Mouse (Mus musculus) mouse trophoblast stem cell (cell line): Measurements from ENCODE around the gene Pom121.

Experiments used
- in situ Hi-C, 2 experiments: fragments of 300-500 bp; cut with MseI, MboI; formaldehyde crosslinking; loops; 2 replicates in 1 of 2; 3 replicates in 1 of 2; pipeline ENCODE4 v1.15.1; 2025

Pom121 gene

GRCm38 (mm10) chr5:135394004-135394823 lies at the start of gene Pom121:
Gene Pom121, minus strand, starts transcription at chr5:135394546.
- in situ Hi-C loops = no loop called here

DNA sequence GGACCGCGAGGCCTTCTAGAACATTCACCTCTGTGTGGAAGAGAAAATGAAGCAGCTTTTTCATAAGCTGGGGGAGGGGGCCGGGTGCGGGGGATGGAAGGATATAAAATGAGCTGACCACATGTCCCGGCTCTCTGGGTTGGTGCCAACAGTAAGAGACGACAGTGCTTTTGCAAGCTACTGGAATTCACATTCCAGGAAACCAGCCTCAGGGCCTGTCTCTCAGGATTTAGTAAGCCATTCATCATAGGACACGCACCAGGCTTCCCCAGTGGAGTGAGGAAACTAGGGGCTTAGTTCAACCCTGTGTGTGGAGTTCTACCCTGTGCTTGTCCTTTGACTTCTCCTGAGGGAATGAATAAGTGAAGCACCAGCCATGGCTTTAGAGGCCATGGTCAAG lies 48.1 kb upstream of the Pom121 start:
- in situ Hi-C loops = no loop called here

GRCm38 (mm10) chr5:135435039-135435438 lies 40.7 kb upstream of the Pom121 start:
- in situ Hi-C loops = no loop called here

GRCm38 (mm10) chr5:135433861-135434260 lies 39.5 kb upstream of the Pom121 start:
- in situ Hi-C loops = no loop called here

DNA sequence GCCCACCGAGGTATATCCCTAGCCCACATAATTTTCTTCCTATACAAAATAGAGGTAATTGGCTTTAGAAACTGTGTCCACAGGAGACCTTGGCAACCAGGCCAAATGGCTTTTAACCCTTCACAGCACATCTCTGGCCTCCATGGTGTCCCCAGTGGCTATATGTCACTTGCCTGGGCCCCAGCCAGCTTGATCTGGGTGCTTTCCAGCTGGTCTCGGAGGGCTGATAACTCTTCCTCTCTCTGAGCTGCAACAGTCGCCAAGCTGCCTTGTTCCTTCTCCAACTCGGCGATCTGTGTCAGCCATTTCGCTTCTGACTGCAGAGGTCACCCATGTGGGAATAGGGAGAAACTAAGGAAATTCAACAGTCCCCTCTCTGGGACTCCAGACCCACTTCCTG lies 36.8 kb upstream of the Pom121 start:
- in situ Hi-C loops = no loop called here

DNA sequence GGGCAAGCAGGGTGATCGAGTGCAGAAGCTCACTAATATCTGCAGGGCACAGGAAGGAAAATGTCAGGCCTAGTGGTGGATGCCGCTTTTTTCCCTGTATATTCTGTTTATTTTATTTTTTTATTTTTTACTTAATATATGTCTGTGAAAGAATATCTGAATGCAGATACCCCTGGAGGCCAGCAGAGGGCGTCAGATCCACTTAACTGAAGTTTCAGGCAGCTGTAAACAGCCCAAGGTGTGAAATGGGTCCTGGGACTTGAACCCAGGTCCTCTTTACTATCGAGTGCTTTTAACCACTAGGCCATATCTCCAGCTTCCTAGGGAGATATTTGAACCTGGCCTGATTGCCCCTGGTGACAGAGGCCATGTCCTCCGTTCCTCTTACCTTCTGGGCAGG lies 34.4 kb upstream of the Pom121 start:
- in situ Hi-C loops = no loop called here

DNA sequence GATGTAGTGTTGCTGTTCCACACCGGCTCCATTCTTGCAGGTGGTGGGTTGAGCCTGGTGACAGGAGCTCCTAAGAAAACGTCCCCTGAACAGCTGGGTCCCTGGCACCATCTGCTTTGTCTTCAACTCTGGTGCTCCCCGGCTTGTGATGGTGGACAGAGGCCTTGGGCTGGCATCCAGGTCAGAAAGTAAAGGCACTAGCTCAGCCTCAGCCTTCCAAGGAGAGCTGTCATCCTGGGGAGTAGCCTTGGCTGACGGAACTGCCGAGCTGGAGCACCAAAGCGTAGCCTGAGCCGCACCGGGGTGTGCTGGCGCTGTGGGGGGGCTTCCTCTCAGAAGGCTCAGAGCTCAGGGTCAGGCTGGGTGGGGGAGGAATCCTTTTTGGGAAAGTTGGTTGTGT lies 15.9 kb upstream of the Pom121 start:
- in situ Hi-C loops = no loop called here

GRCm38 (mm10) chr5:135408114-135408513 lies 13.8 kb upstream of the Pom121 start:
- in situ Hi-C loops = no loop called here

DNA sequence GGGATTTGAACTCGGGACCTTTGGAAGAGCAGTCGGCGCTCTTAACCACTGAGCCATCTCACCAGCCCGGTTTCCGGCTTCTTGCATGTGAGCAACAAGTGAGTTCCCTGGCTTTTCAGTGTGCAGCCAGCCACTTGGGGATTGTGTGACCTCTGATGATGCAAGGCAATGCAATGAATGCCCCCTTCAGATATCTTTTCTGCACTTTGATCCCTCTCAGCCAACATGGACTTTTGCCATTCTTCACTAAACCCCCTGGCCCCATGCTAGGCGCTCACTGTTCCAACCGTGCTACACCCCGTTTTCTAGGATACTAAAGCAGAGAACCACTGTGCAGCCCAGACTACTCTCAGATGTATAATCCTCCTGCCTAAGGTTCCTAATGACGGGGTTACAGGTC lies 11.1 kb upstream of the Pom121 start:
- in situ Hi-C loops = no loop called here

DNA sequence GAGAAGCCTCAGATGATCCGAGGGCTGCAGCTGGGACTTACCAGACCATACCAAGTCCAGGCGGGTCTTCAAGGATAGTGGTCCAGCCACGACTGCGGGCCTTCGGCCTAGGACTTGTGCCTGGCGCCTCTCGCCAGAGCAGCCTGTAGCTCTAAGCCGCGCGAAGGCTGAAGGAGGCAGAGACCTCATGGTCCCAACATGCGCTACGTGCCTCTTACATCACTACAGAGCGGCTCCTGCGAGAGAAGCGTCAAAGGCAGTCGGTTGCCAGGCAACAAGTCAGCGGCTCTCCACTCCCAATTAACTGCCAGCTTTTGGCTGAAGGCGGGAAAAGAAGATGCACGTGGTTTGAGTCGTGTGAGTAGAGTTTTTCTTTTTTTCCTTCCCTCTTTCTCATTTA lies 10.3 kb upstream of the Pom121 start:
- in situ Hi-C loops = no loop called here

GRCm38 (mm10) chr5:135400244-135400643 lies 5.9 kb upstream of the Pom121 start:
- in situ Hi-C loops = no loop called here

DNA sequence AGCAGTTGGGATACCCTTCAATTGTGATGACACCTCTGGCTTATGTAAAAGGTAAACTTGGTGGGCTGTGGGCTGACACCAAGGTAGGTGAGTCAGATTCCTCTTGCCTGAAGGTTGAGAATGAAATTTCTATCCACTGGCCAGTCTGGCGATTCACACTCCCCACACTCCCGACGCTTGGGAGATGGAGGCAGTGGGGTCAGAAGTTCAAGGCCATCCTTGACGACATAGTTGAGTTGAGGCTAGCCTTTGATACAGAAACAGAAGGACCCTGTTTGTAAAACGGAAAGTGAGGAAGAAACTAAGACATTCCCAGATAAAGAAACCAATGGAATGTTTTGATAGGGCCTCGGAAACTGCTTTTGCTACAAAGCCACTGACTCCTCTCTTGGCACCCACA lies 5.0 kb upstream of the Pom121 start:
- in situ Hi-C loops = no loop called here

DNA sequence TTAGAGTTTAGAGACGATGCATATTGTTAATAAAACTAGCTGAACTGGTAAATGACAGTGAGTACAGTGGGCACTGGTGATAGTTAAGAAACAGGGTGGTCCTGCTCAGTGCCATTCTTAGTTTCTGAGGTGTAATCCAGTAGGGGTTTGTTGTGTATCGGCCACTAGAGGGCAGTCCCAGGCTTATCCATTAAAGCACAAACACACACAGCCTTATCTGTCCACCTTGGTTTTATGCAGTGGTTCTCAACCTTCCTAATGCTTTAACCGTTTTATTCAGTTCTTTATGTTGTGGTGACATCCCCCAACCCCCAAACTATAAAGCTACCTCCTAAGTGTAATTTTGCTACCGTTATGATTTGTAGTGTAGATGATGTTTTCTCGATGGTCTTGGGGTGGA lies 1.5 kb upstream of the Pom121 start:
- in situ Hi-C loops = no loop called here

- in situ Hi-C loops = no loop called here
Measured at GRCm38 (mm10) chr5:135383771-135384170, 10.6 kb downstream of the Pom121 start.

- in situ Hi-C loops = no loop called here
Measured at GRCm38 (mm10) chr5:135382746-135383145, 11.6 kb downstream of the Pom121 start.

GRCm38 (mm10) chr5:135381356-135381925 lies 12.9 kb downstream of the Pom121 start:
- in situ Hi-C loops = no loop called here

DNA sequence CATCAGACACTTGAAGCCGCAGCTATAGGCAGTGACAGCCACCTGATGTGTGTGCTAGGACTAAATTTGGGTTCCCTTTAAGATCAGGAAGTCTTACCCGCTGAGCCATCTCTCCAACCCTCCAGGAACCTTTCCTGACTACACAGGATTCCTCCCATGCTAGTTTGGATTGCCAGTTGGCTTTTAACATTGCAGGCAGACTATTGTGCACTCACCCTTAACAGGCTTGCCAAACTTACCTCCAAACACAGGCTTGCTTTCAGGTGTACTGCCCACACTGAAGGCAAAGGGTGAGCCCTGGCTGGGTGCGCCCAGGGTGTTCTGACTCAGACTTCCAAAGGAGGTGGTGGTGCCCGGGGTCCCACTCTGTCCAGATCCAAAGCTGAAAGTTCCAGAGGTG lies 13.7 kb downstream of the Pom121 start:
- in situ Hi-C loops = no loop called here

DNA sequence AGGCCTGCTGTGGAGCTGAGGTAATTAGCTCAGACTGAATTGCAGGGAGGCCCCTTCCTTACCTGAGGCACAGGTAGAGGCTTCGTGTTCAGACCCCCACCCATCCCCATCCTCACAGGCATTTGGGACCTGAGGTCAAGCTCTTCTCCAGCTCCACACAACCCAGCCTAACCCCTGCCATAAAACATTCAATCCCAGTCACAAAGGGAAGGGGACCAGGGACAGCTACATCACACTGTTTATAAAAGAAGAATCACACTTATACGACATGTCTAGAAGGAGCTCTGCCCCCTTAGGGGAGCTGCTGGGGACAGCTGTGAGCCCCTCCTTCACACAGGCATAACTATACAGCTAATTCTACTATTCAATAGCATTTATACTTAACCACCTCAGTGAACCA lies 18.0 kb downstream of the Pom121 start:
- in situ Hi-C loops = no loop called here

GRCm38 (mm10) chr5:135375167-135375566 lies 19.2 kb downstream of the Pom121 start:
- in situ Hi-C loops = no loop called here

DNA sequence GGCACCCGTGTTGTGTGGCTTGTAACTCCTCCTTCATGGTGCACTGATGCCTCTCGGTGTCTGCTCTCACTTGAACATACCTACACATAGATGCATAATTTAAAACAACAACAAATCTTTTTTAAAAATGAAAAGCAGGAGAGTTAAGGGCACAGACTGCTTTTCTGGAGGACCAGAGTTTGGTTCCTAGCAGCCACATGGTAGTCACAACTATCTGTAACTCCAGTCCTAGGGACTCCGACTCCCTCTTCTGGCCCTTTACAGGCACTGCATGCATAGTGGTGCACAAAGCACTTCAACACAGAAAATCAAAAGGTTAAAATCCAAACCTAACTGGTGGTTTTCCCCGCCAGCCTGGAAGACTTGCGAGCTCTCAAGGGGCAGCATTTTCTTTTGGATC lies 20.7 kb downstream of the Pom121 start:
- in situ Hi-C loops = no loop called here

DNA sequence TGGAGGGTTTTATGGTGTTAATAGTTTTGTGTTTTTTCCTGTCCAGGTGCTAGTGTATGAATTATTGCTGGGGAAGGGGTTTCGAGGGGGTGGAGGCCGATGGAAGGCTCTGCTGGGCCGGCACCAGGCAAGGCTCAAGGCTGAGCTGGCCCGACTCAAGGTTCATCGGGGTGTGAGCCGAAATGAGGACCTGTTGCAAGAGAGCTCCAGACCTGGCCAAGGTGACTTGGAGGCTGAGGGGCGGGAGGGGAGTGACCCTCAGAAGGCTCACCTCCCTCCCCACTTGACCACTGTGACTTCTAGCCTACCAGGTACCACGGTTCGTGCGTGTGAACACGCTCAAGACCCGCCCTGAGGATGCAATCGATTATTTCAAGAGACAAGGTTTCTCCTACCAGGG lies 23.2 kb downstream of the Pom121 start:
- in situ Hi-C loops = no loop called here

DNA sequence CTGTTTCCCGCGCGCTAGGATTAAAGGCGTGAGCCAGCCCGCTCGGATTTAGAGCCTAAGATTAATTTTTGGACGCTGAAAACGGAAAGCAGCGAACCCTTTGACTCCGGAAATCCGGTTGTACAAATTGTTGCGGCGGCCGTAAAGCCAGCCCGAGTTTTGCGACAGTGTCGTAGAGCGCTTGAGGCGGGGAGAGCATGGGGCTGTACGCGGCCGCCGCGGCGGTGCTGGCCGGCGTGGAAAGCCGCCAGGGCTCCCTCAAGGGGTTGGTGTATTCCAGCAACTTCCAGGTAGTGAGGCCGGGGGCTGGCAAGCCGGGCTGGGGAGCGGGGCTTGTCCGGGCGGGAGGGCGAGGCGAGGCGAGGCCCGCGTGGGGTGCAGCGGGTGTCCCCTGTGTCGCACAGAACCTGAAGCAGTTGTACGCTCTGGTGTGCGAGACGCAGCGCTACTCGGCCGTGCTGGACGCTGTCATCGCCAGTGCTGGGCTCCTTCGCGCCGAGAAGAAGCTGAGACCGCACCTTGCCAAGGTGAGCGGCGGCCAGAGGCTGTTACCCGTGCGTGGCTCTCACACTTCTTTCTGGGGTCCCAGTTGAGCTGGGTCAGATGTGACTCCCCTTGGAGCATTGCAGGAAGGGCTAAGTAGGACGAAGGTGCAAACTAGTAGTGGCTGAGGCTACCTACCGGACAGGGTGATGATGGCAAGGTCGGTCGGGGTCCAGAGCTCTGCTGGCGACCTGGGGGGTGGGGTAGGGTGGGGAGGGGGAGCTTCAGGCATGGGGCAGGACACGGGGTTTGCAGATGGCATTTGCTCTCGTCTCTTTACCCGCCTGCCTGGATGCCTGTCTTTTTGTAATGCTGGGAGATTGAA lies 24.3 kb downstream of the Pom121 start, which contains the start of gene Nsun5:
Gene Nsun5, plus strand, starts transcription at position 167 of the 868 bp plus-strand sequence.
- in situ Hi-C loops = no loop called here
